Mouse (Mus musculus): Measurements from ENCODE around the gene Atp8a2.
"Not testable (repeated sequence)": the region's sequence is repeated elsewhere in the genome, so short reads cannot be mapped to it uniquely, and the experiment has no call there.

Atp8a2 gene

GRCm38 (mm10) chr14:59759196-59759839 is 437.7 kb downstream of the Atp8a2 start:
- DNase-seq = no peak

GRCm38 (mm10) chr14:59752401-59752800 is 444.6 kb downstream of the Atp8a2 start:
- no peak for DNase-seq

DNA sequence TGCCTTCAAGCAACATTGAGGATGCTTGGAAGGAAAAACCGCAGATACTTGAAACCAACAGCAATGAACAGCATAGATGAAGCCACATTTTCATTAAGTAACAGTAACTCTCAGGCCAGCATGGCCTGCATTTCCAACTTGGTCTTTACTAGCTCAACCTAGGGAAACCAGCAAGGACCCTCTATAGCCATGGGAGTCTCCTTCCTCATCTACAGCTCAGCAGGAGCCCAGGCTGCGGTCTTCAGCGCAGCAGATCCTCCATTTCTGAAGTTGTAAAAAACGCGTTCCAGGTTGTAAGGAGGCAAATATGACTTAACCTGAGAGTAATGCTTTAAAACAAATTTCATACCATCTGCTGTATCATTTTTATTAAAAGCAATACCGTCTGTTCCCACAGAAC is 447.0 kb downstream of the Atp8a2 start:
- DNase-seq = no peak

DNA sequence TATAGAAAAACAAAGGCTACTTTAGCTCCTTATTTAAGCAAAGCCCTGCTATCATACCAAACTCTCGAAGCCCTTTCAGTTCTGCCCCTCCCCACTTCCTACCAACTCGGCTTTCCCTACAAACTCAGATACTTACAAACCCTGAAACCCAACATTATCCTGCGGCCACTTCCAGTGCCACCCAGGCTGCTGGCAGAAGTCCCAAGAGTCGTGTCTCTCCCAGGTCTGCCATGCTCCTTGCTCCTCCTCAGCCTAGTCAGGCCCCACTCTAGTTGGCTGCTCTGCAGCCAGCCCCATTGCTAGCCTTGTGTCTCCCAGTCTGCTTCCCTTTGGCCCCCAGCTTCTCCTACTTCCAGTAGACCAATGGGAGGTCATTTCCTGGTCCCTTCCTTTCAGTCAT is 451.3 kb downstream of the Atp8a2 start:
- no peak for DNase-seq

DNA sequence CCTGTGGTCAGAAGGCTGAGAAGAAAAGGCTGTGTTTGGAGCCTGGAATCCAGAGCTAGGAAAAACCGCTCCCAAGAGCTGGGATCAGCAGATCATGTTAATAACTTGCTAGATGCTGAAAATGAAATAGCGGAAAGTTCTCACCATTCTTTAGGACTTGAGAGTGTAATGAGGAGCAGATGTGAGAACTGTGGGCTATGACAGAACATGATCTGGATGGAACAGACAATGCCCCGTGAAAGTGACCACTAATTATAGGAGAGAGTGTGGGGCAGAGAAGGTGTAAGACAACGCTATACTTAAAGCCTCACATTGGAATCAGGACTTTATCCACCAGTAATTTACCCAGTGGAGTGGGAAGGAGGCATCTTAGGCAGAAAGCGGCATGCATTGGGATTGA is 455.2 kb downstream of the Atp8a2 start:
- no peak for DNase-seq

DNA sequence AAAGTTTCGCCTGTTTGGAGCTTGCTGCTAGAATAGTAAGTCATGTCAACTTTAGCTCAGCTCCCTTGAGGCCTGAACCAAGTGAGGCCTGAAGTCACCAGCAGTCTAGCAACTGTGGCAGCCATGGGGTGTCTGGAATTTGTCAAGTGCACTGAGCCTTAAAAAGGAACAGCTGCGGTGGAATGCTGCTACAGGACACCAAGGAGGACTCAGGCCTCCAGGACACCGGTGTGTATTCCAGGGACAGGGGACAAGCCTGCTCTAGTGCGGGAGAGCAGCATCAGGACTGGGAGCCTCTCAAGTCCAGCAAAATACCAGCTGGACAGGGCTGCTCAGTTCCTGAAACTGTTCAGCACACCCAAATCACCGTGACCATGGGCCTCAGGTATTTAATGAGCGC is 457.5 kb downstream of the Atp8a2 start:
- no peak for DNase-seq

- DNase-seq = no peak
These were observed 459.2 kb downstream of the Atp8a2 start for GRCm38 (mm10) chr14:59737734-59738294.

GRCm38 (mm10) chr14:59736861-59737700 is 459.9 kb downstream of the Atp8a2 start:
- DNase-seq = no peak

DNA sequence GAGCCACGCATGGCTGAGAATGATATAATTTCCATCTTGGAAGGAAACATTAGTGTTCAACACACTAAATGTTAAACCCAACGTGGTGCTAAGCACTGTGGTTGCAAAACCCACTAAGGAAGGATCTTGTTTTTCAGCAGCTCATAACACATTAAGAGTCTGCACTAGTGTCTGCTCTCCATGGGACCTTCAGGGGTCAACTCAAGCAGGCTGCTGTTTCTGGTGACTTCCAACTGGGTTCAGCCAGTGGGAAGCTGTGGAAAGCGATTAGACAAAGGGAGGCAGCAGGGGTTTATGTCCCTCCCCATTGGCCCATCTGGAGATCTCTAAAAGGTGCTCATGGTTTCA is 467.0 kb downstream of the Atp8a2 start:
- DNase-seq = no peak

DNA sequence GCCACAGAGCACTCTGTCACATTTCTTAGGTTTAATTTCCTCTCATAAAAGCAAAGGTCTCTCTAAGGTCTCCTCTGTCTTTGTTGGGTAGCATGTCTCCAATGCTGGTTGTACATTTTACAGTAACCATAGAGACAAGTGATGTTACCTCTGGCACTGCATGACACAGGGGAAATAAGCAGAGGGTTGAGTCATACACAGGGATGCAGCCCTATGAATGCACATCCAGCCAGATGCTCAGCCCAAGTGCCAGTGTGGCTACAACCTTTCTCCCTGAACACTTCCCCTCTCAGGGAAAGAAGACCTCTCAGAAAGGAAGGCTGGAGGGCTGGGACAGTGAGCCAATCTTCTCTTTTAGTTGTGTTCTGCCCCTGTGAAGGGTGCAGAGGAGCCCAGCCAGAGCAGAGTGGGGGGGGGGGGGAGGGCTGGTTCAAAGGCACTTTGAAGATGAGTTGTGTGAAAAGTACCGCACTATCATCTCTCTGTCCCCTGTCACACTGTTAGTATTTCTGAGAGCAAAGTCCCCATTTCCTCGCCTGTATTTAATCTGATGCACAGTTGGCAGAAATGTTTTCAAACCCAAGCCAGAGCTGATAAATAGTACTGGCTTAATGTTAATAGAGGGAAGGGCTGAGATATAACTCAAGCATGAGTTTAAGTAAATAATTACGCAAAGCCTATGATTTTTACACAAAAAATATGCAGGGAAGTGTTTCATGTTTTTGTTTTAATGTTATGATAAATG is 467.5 kb downstream of the Atp8a2 start:
- DNase-seq = no peak

DNA sequence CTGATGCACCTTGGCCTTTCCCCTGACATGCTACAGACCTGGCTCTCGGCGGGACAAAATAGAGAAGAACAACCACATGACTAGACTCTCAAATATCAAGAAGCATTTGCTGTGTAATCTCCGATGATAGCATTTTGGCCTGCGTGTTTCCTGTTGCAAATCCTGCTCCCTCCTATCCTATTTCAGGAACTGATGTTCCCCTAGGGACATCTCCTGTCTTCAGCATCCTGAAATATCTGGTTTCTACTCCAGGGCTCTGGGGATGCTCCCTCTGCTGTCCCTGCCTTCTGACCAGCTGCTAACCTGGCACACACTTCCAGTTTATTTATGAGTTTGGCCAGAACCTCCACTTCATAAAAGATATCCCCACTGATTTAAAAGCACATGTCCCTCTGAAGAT is 470.0 kb downstream of the Atp8a2 start:
- DNase-seq = no peak

DNA sequence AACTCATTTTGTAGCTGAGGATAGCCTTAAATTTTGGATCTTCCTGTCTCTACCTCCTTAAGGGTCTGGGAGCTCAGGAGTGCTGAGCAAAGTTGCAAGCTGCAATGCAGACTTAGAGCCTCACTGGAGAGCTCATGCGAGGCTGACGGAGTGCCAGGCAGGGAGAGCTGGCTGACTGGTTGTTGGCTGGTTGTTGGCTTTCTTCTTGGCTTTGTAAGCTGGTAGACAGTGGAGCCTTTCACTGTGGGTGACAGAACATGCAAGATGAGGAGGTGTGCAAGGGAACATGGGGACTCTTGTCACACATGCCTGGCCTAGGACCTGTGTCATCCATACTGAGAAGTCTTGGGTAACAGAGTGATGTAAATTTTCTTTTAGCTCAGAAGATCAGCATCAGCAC is 473.8 kb downstream of the Atp8a2 start:
- DNase-seq = no peak

GRCm38 (mm10) chr14:59721957-59722356 is 475.0 kb downstream of the Atp8a2 start:
- DNase-seq = no peak

GRCm38 (mm10) chr14:59721356-59721755 is 475.6 kb downstream of the Atp8a2 start:
- no peak for DNase-seq

GRCm38 (mm10) chr14:59720386-59720785 is 476.6 kb downstream of the Atp8a2 start:
- no peak for DNase-seq

GRCm38 (mm10) chr14:59716443-59717085 is 480.4 kb downstream of the Atp8a2 start:
- DNase-seq = not testable (repeated sequence)

GRCm38 (mm10) chr14:59715695-59716442 is 481.1 kb downstream of the Atp8a2 start:
- no peak for DNase-seq

GRCm38 (mm10) chr14:59709505-59710335 is 487.3 kb downstream of the Atp8a2 start:
- DNase-seq = no peak

GRCm38 (mm10) chr14:59708009-59708408 is 489.0 kb downstream of the Atp8a2 start:
- DNase-seq = no peak

GRCm38 (mm10) chr14:59705326-59706058 is 491.5 kb downstream of the Atp8a2 start:
- DNase-seq = no peak

DNA sequence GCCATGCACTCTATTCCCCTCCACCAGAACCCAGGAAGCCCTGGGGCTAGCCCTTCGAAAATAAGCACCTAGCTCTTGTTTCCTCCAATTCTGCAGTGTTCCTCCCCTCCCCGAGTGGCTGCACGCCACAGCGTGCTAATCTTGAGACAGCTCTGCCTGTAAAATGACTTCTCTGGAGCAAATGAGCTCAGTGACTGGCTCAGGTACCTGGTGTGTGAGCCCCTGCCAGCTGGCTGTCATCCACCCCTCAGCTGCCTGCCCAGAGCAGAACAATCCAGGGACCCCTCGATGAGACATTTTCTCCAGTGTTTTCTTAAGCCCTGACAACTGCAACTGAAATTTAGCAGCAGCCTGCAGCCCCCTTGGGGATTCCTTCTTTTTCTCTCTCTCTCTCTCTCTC is 495.5 kb downstream of the Atp8a2 start:
- DNase-seq = no peak

Measured in right cerebral cortex, postnatal 25 days (tissue).